Mouse (Mus musculus) cerebellum, adult 9-11 months (tissue): ENCODE measurements around the gene Ehf.

Experiments used
- DNase-seq: peaks from one replicate; pipeline ENCODE4 v3.0.0; 2022

Gene Ehf

GRCm38 (mm10) chr2:103303132-103303531 is at the start of gene Ehf:
Ehf (minus strand) TSS chr2:103303278.
- DNase-seq, result no peak

GRCm38 (mm10) chr2:103347417-103347891 is 44.4 kb upstream of the Ehf start:
- DNase-seq, result peak; percentile 10

GRCm38 (mm10) chr2:103346751-103347289 is 43.7 kb upstream of the Ehf start:
- DNase-seq, result no peak

- DNase-seq, result no peak
Measured at GRCm38 (mm10) chr2:103343611-103344010, 40.5 kb upstream of the Ehf start.

- no peak for DNase-seq
Measured at GRCm38 (mm10) chr2:103342123-103342522, 39.0 kb upstream of the Ehf start.

GRCm38 (mm10) chr2:103341375-103341971 is 38.4 kb upstream of the Ehf start:
- DNase-seq, result no peak

- no peak for DNase-seq
Measured at GRCm38 (mm10) chr2:103338706-103339105, 35.6 kb upstream of the Ehf start.

GRCm38 (mm10) chr2:103337370-103337769 is 34.3 kb upstream of the Ehf start:
- no peak for DNase-seq

- no peak for DNase-seq
Measured at GRCm38 (mm10) chr2:103336621-103337020, 33.5 kb upstream of the Ehf start.

GRCm38 (mm10) chr2:103336000-103336399 is 32.9 kb upstream of the Ehf start:
- no peak for DNase-seq

- no peak for DNase-seq
Measured at GRCm38 (mm10) chr2:103331666-103332191, 28.7 kb upstream of the Ehf start.

GRCm38 (mm10) chr2:103328731-103329130 is 25.7 kb upstream of the Ehf start:
- no peak for DNase-seq

- DNase-seq, result no peak
Measured at GRCm38 (mm10) chr2:103325301-103326048, 22.4 kb upstream of the Ehf start.

- DNase-seq, result no peak
Measured at GRCm38 (mm10) chr2:103324320-103324719, 21.2 kb upstream of the Ehf start.

- DNase-seq, result no peak
Measured at GRCm38 (mm10) chr2:103322171-103322570, 19.1 kb upstream of the Ehf start.

- no peak for DNase-seq
Measured at GRCm38 (mm10) chr2:103321638-103322037, 18.6 kb upstream of the Ehf start.

GRCm38 (mm10) chr2:103314002-103314401 is 10.9 kb upstream of the Ehf start:
- no peak for DNase-seq

GRCm38 (mm10) chr2:103312640-103313039 is 9.6 kb upstream of the Ehf start:
- DNase-seq, result no peak

GRCm38 (mm10) chr2:103310663-103311062 is 7.6 kb upstream of the Ehf start:
- no peak for DNase-seq

- DNase-seq, result no peak
Measured at GRCm38 (mm10) chr2:103306686-103307085, 3.6 kb upstream of the Ehf start.

- DNase-seq, result no peak
Measured at GRCm38 (mm10) chr2:103302669-103303068, 409 bp downstream of the Ehf start.

- DNase-seq, result no peak
Measured at GRCm38 (mm10) chr2:103298711-103299463, 4.2 kb downstream of the Ehf start.

- DNase-seq, result no peak
Measured at GRCm38 (mm10) chr2:103294526-103294925, 8.6 kb downstream of the Ehf start.
